Mouse (Mus musculus): Measurements from ENCODE around the gene Tm7sf2.

Tm7sf2 gene

DNA sequence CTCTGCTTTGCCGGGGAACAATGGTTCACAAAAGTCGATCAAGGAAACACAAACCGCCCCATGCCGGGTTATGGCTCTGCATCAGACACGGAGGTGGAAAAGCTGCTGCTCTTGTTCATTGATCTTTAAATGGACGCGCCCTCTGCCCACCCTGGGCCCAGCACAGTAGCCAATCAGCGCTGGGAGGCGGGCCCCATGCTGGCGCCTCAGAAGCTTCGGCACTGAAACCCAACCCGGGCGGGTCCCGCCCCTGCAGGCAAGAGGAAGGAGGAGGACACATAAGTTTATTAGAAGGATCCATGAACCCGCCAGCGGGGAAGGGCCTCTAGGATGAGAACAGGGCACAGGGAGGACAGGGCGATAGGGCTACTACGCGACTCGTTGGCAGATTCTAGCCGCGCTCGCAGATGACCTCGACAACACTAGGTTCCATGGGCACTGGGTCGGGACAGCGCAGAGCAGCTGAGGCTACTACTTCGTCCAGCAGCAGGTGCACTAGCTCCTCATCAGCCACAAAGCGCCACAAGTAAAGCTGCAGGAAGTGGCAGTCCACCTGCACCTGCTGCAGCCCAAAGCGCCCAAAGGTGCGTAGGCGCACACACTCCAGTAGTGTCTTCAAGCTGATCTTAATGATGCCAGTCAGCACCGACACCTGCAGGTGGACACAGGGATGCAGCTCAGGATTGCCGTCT lies at the start of gene Tm7sf2:
Tm7sf2 (minus strand) TSS at position 650 of the 692 bp plus-strand sequence.
- peak; percentile 87 for DNase-seq (ENCODE audit: low spot score)

DNA sequence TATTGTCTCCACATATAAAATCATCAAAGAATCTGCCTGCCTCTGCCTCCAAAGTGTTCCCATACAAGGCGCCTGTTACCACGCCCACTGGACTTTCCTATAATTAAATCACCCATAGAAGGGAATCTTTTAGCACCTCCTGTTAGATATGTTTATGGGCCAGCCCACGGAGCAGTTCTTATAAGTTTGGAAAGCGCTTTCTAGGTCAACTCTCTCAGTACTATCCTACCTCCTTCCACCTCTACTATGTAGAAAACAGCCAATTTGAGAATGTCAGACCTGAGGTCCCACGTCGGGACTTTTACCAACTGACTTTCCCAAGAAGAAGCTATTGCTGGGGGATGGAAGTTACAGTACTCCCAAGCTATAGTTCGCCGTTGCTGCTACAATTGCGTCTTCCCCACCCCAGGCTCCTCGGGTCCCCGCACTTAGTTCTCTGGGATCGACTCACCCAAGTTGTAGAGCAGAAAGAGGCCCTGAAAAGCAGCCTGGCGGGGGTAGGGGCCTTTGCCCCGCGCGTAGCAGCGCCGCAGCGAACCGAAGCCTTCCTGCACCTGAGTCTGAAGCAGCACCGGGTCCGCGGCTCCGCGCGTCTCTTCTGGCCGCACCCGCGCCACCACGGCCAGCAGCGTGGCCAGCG lies 49.3 kb upstream of the Tm7sf2 start:
- no peak for DNase-seq (ENCODE audit: low spot score)

- no peak for DNase-seq (ENCODE audit: low spot score)
Observed at GRCm38 (mm10) chr19:6116113-6116850, 48.1 kb upstream of the Tm7sf2 start.

- no peak for DNase-seq (ENCODE audit: low spot score)
Observed at GRCm38 (mm10) chr19:6113116-6113515, 44.9 kb upstream of the Tm7sf2 start.

- no peak for DNase-seq (ENCODE audit: low spot score)
Observed at GRCm38 (mm10) chr19:6105586-6105985, 37.4 kb upstream of the Tm7sf2 start, which contains the start of gene Naaladl1. Naaladl1 (plus strand) TSS chr19:6105782.

DNA sequence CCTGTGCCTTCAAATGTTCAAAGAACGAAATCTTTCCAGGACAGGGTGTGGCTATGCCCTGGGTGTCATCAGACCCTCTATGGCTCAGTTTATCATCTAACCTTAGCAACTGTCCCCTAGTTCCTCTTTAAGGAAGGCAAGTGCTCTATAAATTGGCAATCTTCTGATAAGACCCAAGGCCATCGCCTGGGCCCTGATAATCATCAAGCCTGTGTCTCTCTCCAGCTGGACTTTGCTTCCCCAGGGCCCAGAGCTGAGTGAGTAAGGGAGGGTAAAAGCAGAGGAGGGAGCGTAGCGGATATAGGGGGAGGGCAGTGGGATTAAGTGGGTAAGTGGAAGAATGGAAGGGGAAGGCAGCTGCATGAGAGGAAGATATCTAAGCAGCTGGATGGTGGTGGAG lies 36.3 kb upstream of the Tm7sf2 start:
- no peak for DNase-seq (ENCODE audit: low spot score)

DNA sequence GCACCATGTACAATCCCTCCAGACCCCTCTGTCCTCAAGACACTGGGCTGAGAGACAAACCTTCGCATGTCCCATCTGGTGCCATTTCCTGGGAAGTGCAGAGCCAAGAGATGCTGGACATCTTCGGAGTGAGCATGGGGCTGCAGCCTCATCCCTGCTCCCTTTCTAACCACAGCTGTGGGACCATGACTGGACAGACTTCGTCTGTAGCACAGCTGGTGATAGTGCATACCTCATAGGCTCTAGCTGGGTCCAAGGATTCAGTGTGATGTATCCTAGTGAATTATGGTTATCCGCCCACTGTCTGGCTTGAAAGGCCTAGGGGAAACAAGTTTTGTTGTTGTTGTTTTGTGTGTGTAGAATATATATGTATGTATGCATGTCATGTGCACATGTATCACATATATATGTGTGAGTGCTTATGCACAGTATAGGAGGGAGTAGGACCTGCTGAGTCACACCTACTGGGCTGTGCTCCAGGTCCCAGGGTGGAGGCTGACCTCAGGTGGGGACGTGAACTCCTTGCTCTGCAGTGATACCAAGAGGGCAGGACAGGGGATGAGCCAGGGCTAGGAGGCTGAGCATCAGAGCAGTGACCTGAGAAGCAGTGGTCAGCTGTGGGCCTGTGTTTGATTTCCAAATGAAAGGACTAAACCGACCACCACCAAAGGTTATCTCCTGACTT lies 34.1 kb upstream of the Tm7sf2 start:
- DNase-seq (ENCODE audit: low spot score), result no peak

- DNase-seq (ENCODE audit: low spot score), result no peak
Observed at GRCm38 (mm10) chr19:6101186-6101585, 33.0 kb upstream of the Tm7sf2 start.

DNA sequence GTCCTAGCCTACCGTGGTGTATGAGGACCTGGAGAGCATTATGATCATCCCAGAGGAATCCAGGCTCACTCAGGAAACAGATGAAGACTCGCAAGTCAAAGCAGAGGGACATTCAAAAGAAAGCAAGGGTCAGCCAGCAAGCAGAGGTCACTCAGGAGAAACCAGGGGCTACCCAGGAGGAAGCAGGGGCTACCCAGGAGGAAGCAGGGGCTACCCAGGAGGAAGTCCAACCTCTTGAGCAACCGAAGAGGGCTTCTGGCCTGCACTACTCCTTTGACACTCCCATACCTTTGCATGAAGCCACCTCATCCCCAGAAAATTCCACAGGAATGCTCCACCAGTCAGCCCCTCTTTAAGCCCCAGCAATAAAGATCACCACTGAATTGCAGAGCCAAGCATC lies 29.7 kb upstream of the Tm7sf2 start:
- no peak for DNase-seq (ENCODE audit: low spot score)

- DNase-seq (ENCODE audit: low spot score), result no peak
Observed at GRCm38 (mm10) chr19:6094119-6094518, 25.9 kb upstream of the Tm7sf2 start, which contains the start of gene AC131692.1. AC131692.1 (plus strand) TSS chr19:6094419.

DNA sequence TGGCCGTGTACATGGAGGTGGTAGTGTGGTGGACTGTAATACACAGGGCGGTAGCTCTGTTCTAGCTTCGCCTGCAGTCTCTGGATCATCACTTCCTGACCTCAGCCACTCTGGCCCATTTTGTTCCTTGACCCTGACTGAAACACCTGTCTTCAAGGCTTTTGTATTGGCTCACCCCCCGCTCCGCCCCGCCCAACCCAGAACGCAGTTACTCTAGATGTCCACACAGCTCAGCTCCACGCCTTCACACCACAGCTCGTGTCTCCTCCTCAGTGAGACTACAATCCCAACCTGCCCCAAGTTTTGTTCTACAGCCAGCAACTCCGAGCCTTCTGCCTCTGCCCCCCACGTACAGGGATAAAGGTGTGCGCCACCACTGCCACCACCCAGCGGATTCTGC lies 20.7 kb upstream of the Tm7sf2 start:
- DNase-seq (ENCODE audit: low spot score), result no peak

GRCm38 (mm10) chr19:6085417-6085879 lies 17.3 kb upstream of the Tm7sf2 start:
- DNase-seq (ENCODE audit: low spot score), result no peak

GRCm38 (mm10) chr19:6084478-6085248 lies 16.5 kb upstream of the Tm7sf2 start, which contains the start of the genes Zfpl1 and Cdca5:
Zfpl1 (minus strand) TSS chr19:6084956.
Cdca5 (plus strand) TSS chr19:6084983.
- peak; percentile 97 for DNase-seq (ENCODE audit: low spot score)

- DNase-seq (ENCODE audit: low spot score), result no peak
Observed at GRCm38 (mm10) chr19:6082156-6082555, 14.0 kb upstream of the Tm7sf2 start, which contains the start of gene Gm28374. Gm28374 (minus strand) TSS chr19:6082256.

DNA sequence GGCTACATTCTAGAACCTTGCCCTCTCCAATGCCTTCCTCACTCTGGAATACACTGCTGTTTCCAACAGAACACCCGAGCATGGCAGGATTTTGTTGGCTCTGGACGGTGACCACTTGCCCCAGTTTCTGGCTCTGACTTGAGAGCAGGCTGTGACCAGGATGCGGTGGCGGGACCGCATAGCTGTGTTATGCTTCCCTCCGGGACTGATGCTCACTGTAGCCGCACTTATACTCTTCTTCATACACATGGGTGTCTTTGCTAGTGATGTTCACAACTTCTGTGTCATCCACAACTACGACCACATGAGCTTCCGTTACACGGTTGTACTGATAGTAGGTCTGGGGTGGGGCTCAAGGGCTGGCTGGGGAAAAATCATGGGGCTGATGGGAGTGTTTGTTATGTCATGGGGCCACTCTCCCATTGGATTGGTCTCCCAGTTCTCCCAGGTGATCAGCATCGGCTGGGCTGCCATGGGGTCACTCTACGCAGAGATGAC lies 11.9 kb upstream of the Tm7sf2 start, which contains the start of gene Tmem262:
Tmem262 (plus strand) TSS at position 51 of the 498 bp plus-strand sequence.
- DNase-seq (ENCODE audit: low spot score), result no peak

DNA sequence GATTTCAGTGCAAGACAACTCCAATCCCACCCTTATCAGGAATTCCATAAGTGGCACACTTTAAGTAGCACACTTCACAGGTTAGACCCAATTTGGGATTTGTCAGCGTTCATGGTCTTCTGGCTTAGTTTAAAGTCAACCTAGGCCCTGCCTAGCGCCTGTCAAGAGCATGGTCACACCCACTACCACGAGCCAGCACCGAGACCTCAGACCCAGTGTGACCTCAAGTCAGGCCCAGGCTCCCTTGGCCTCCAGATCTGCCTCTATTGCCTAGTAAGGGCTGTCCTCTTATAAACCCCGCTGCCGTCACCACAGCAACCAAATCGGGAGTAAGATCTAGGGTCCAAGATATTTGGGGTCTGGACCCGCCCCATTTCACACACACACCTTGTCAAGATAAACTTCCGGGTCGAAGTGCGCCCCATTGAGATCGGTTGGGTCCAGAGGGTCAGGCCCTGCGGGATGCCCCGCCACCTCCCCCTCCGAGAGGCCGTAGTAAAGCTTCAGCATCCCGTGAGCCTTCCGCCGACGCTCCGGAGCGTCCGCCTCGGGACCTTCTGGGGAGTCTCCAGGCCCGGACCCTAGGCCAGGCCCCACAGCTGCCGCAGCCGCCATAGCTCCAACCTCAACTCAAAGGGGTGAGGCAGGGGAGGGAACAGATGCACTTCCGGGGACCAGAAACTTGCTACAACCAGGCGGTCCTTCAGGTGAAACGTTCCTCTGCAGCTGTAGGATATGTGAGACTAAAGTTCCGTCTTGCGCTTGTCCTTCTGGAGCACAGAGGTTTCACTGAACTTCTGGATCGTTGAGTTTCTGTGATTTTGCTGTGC lies 8.6 kb upstream of the Tm7sf2 start, which contains the start of gene Vps51:
Vps51 (minus strand) TSS at position 668 of the 830 bp plus-strand sequence.
- peak; percentile 87 for DNase-seq (ENCODE audit: low spot score)

GRCm38 (mm10) chr19:6073889-6074288 lies 5.7 kb upstream of the Tm7sf2 start:
- no peak for DNase-seq (ENCODE audit: low spot score)

- DNase-seq (ENCODE audit: low spot score), result no peak
Observed at GRCm38 (mm10) chr19:6071261-6071660, 3.1 kb upstream of the Tm7sf2 start.

GRCm38 (mm10) chr19:6070571-6071250 lies 2.5 kb upstream of the Tm7sf2 start:
- no peak for DNase-seq (ENCODE audit: low spot score)

All from layer of hippocampus, adult 11-12 months (tissue).